Mouse (Mus musculus): ENCODE data around the gene Olfr1502. TPM values are rescaled to one million over a fixed set of nuclear protein-coding genes. Genes with fewer than 3 reads are reported as not detected.
"Not testable (repeated sequence)": the region's sequence is repeated elsewhere in the genome, so short reads cannot be mapped to it uniquely, and the experiment has no call there.

The Olfr1502 gene
- polyA plus RNA-seq (2014; fragmentation: Nextera tagmentation; extraction: Ambion mirVana), result not detected in 2 replicates

- no peaks in the 10 kb centered on the region for H3K9me3 ChIP-seq (ENCODE audit: control insufficient read depth, low read length)
- H3K4me3 ChIP-seq (ENCODE audit: low read depth, low read length), result no peak within 1 kb of the TSS
- H3K27ac ChIP-seq (ENCODE audit: low read depth, low read length), result no peak within 1 kb of the TSS
- no peak within 1 kb of the TSS for H3K9ac ChIP-seq (ENCODE audit: low read length)
- no peak for ATAC-seq (replicated peaks; ENCODE audit: low FRiP score)
- no peaks in the 10 kb centered on the region for H3K27me3 ChIP-seq (ENCODE audit: control insufficient read depth, insufficient read depth, low read length)
- H3K4me1 ChIP-seq (replicated peaks; ENCODE audit: control insufficient read depth, insufficient read depth, low read length), result no peaks in the 10 kb centered on the region
- DNase-seq (ENCODE audit: low spot score), result no peak
- H3K4me2 ChIP-seq (ENCODE audit: low read depth, low read length, severe bottlenecking), result no peak within 1 kb of the TSS
- 87% methylated on average over 1 of the region's 1 CpGs for WGBS
- no peaks in the 10 kb centered on the region for H3K36me3 ChIP-seq (ENCODE audit: control insufficient read depth, insufficient read depth, low read length)
These were observed at the start of gene Olfr1502 for GRCm38 (mm10) chr19:13861495-13861894. Olfr1502 (plus strand) TSS chr19:13861795.

GRCm38 (mm10) chr19:13812823-13813222 is 48.8 kb upstream of the Olfr1502 start:
- WGBS, result 61% methylated on average over 2 of the region's 2 CpGs
- Histone ChIP-seq H3K4me2 (ENCODE audit: low read depth, low read length, severe bottlenecking) (no peak overlapping the region), H3K9ac (ENCODE audit: low read length) (no peak overlapping the region)

GRCm38 (mm10) chr19:13818827-13819226 is 42.8 kb upstream of the Olfr1502 start:
- Histone ChIP-seq H3K27ac (ENCODE audit: low read depth, low read length) (no peak overlapping the region), H3K4me1 (replicated peaks; ENCODE audit: control insufficient read depth, insufficient read depth, low read length) (no peaks in the 10 kb centered on the region), H3K4me3 (ENCODE audit: low read depth, low read length) (no peak overlapping the region), H3K9ac (ENCODE audit: low read length) (no peak overlapping the region), H3K27me3 (ENCODE audit: control insufficient read depth, insufficient read depth, low read length) (no peaks in the 10 kb centered on the region), H3K4me2 (ENCODE audit: low read depth, low read length, severe bottlenecking) (no peak overlapping the region), H3K36me3 (ENCODE audit: control insufficient read depth, insufficient read depth, low read length) (no peaks in the 10 kb centered on the region), H3K9me3 (ENCODE audit: control insufficient read depth, low read length) (no peaks in the 10 kb centered on the region)
- ATAC-seq (replicated peaks; ENCODE audit: low FRiP score) (no peak), DNase-seq (ENCODE audit: low spot score) (no peak)
- 31% methylated on average over 5 of the region's 5 CpGs for WGBS

More at GRCm38 (mm10) chr19:13812823-13813222, 48.8 kb upstream of the Olfr1502 start:
- no peaks in the 10 kb centered on the region for H3K36me3 ChIP-seq (ENCODE audit: control insufficient read depth, insufficient read depth, low read length)
- ATAC-seq (replicated peaks; ENCODE audit: low FRiP score) (no peak), DNase-seq (ENCODE audit: low spot score) (no peak)
- H3K4me1 ChIP-seq (replicated peaks; ENCODE audit: control insufficient read depth, insufficient read depth, low read length), result no peaks in the 10 kb centered on the region
- no peak overlapping the region for H3K27ac ChIP-seq (ENCODE audit: low read depth, low read length)
- H3K27me3 ChIP-seq (ENCODE audit: control insufficient read depth, insufficient read depth, low read length), result no peaks in the 10 kb centered on the region
- H3K4me3 ChIP-seq (ENCODE audit: low read depth, low read length), result no peak overlapping the region
- no peaks in the 10 kb centered on the region for H3K9me3 ChIP-seq (ENCODE audit: control insufficient read depth, low read length)

- Histone ChIP-seq H3K9ac (ENCODE audit: low read length) (no peak within 1 kb of the TSS), H3K27me3 (ENCODE audit: control insufficient read depth, insufficient read depth, low read length) (no peaks in the 10 kb centered on the region), H3K4me1 (replicated peaks; ENCODE audit: control insufficient read depth, insufficient read depth, low read length) (no peaks in the 10 kb centered on the region), H3K4me3 (ENCODE audit: low read depth, low read length) (no peak within 1 kb of the TSS), H3K36me3 (ENCODE audit: control insufficient read depth, insufficient read depth, low read length) (no peaks in the 10 kb centered on the region), H3K9me3 (ENCODE audit: control insufficient read depth, low read length) (no peaks in the 10 kb centered on the region), H3K4me2 (ENCODE audit: low read depth, low read length, severe bottlenecking) (no peak within 1 kb of the TSS), H3K27ac (ENCODE audit: low read depth, low read length) (no peak within 1 kb of the TSS)
- DNase-seq (ENCODE audit: low spot score) (no peak), ATAC-seq (replicated peaks; ENCODE audit: low FRiP score) (no peak)
These were observed 42.2 kb upstream of the Olfr1502 start, which contains the start of gene Olfr1499 for GRCm38 (mm10) chr19:13819347-13819746. Olfr1499 (minus strand) TSS chr19:13819447.

GRCm38 (mm10) chr19:13820847-13821246 is 40.7 kb upstream of the Olfr1502 start:
- ATAC-seq (replicated peaks; ENCODE audit: low FRiP score) (no peak), DNase-seq (ENCODE audit: low spot score) (no peak)
- H3K4me1 ChIP-seq (replicated peaks; ENCODE audit: control insufficient read depth, insufficient read depth, low read length), result no peaks in the 10 kb centered on the region
- H3K9me3 ChIP-seq (ENCODE audit: control insufficient read depth, low read length), result no peaks in the 10 kb centered on the region
- no peak overlapping the region for H3K9ac ChIP-seq (ENCODE audit: low read length)
- 68% methylated on average over 5 of the region's 5 CpGs for WGBS
- no peak overlapping the region for H3K4me3 ChIP-seq (ENCODE audit: low read depth, low read length)
- no peak overlapping the region for H3K27ac ChIP-seq (ENCODE audit: low read depth, low read length)
- H3K4me2 ChIP-seq (ENCODE audit: low read depth, low read length, severe bottlenecking), result no peak overlapping the region
- no peaks in the 10 kb centered on the region for H3K36me3 ChIP-seq (ENCODE audit: control insufficient read depth, insufficient read depth, low read length)
- no peaks in the 10 kb centered on the region for H3K27me3 ChIP-seq (ENCODE audit: control insufficient read depth, insufficient read depth, low read length)

- no peaks in the 10 kb centered on the region for H3K9me3 ChIP-seq (ENCODE audit: control insufficient read depth, low read length)
- H3K27ac ChIP-seq (ENCODE audit: low read depth, low read length), result no peak overlapping the region
- H3K4me2 ChIP-seq (ENCODE audit: low read depth, low read length, severe bottlenecking), result no peak overlapping the region
- no peaks in the 10 kb centered on the region for H3K4me1 ChIP-seq (replicated peaks; ENCODE audit: control insufficient read depth, insufficient read depth, low read length)
- ATAC-seq (replicated peaks; ENCODE audit: low FRiP score) (no peak), DNase-seq (ENCODE audit: low spot score) (no peak)
- no peaks in the 10 kb centered on the region for H3K36me3 ChIP-seq (ENCODE audit: control insufficient read depth, insufficient read depth, low read length)
- no peak overlapping the region for H3K4me3 ChIP-seq (ENCODE audit: low read depth, low read length)
- no peaks in the 10 kb centered on the region for H3K27me3 ChIP-seq (ENCODE audit: control insufficient read depth, insufficient read depth, low read length)
- no peak overlapping the region for H3K9ac ChIP-seq (ENCODE audit: low read length)
- 78% methylated on average over 3 of the region's 3 CpGs for WGBS
These were observed 33.1 kb upstream of the Olfr1502 start for GRCm38 (mm10) chr19:13828447-13828846.

- no peak within 1 kb of the TSS for H3K4me3 ChIP-seq (ENCODE audit: low read depth, low read length)
- H3K9ac ChIP-seq (ENCODE audit: low read length), result no peak within 1 kb of the TSS
- DNase-seq (ENCODE audit: low spot score) (no peak), ATAC-seq (replicated peaks; ENCODE audit: low FRiP score) (no peak)
- no peaks in the 10 kb centered on the region for H3K27me3 ChIP-seq (ENCODE audit: control insufficient read depth, insufficient read depth, low read length)
- no peak within 1 kb of the TSS for H3K27ac ChIP-seq (ENCODE audit: low read depth, low read length)
- no peaks in the 10 kb centered on the region for H3K36me3 ChIP-seq (ENCODE audit: control insufficient read depth, insufficient read depth, low read length)
- H3K4me2 ChIP-seq (ENCODE audit: low read depth, low read length, severe bottlenecking), result no peak within 1 kb of the TSS
- no peaks in the 10 kb centered on the region for H3K4me1 ChIP-seq (replicated peaks; ENCODE audit: control insufficient read depth, insufficient read depth, low read length)
- H3K9me3 ChIP-seq (ENCODE audit: control insufficient read depth, low read length), result no peaks in the 10 kb centered on the region
These were observed 31.2 kb upstream of the Olfr1502 start, which contains the start of gene Olfr1500 for GRCm38 (mm10) chr19:13830388-13830787. Olfr1500 (minus strand) TSS chr19:13830488.

GRCm38 (mm10) chr19:13850592-13850991 is 11.0 kb upstream of the Olfr1502 start, which contains the start of gene Olfr1501:
Olfr1501 (minus strand) TSS chr19:13850692.
- not testable (repeated sequence) for H3K4me3 ChIP-seq (ENCODE audit: low read depth, low read length); H3K9me3 ChIP-seq (ENCODE audit: control insufficient read depth, low read length); ATAC-seq (replicated peaks; ENCODE audit: low FRiP score); DNase-seq (ENCODE audit: low spot score); H3K27me3 ChIP-seq (ENCODE audit: control insufficient read depth, insufficient read depth, low read length); H3K4me1 ChIP-seq (replicated peaks; ENCODE audit: control insufficient read depth, insufficient read depth, low read length); H3K36me3 ChIP-seq (ENCODE audit: control insufficient read depth, insufficient read depth, low read length); H3K27ac ChIP-seq (ENCODE audit: low read depth, low read length); H3K4me2 ChIP-seq (ENCODE audit: low read depth, low read length, severe bottlenecking); H3K9ac ChIP-seq (ENCODE audit: low read length)

- Histone ChIP-seq H3K4me1 (replicated peaks; ENCODE audit: control insufficient read depth, insufficient read depth, low read length) (no peaks in the 10 kb centered on the region), H3K9me3 (ENCODE audit: control insufficient read depth, low read length) (no peaks in the 10 kb centered on the region), H3K4me2 (ENCODE audit: low read depth, low read length, severe bottlenecking) (no peak within 1 kb of the TSS), H3K9ac (ENCODE audit: low read length) (no peak within 1 kb of the TSS), H3K27me3 (ENCODE audit: control insufficient read depth, insufficient read depth, low read length) (no peaks in the 10 kb centered on the region), H3K27ac (ENCODE audit: low read depth, low read length) (no peak within 1 kb of the TSS), H3K36me3 (ENCODE audit: control insufficient read depth, insufficient read depth, low read length) (no peaks in the 10 kb centered on the region), H3K4me3 (ENCODE audit: low read depth, low read length) (no peak within 1 kb of the TSS)
- DNase-seq (ENCODE audit: low spot score) (no peak), ATAC-seq (replicated peaks; ENCODE audit: low FRiP score) (no peak)
- 55% methylated on average over 1 of the region's 1 CpGs for WGBS
These were observed 36.2 kb downstream of the Olfr1502 start, which contains the start of gene Olfr1504 for GRCm38 (mm10) chr19:13897828-13898227. Olfr1504 (minus strand) TSS chr19:13897928.

Data from forebrain, embryonic 11.5 days (tissue).